Mouse (Mus musculus) brain, embryonic 14.5 days (tissue): Measurements from ENCODE around the gene Ikbip. TPM values are rescaled to one million over a fixed set of nuclear protein-coding genes. Genes with fewer than 3 reads are reported as not detected.

ENCODE experiments used
- DNase-seq: peaks from one replicate; pipeline ENCODE4 v3.0.0-alpha.2; 2011; ENCODE audit warnings: low read depth
- CTCF ChIP-seq: fragments of 200-500 bp; IDR thresholded peaks from 2 replicates; pipeline ENCODE4 v1.5.1; 2012; ENCODE audit warnings: inconsistent platforms, mild to moderate bottlenecking, moderate library complexity, borderline replicate concordance; ENCODE audit not compliant: insufficient read depth, insufficient read length; ENCODE audit errors: extremely low read depth
- POLR2A ChIP-seq: fragments of 200-500 bp; IDR thresholded peaks from 2 replicates; pipeline ENCODE4 v1.6.1; 2012; ENCODE audit warnings: mild to moderate bottlenecking, inconsistent platforms, borderline replicate concordance; ENCODE audit not compliant: poor library complexity, insufficient read depth, insufficient read length, severe bottlenecking; ENCODE audit errors: extremely low read depth
- polyA plus RNA-seq: library from polyadenylated mRNA; depleted of rRNA; stranded (reverse); fragments of >200 nt; gene quantifications from 2 replicates; pipeline ENCODE4 v1.2.3, GENCODE M21; 2012

The Ikbip gene
- polyA plus RNA-seq, 1 experiment = 9.3 TPM

DNA sequence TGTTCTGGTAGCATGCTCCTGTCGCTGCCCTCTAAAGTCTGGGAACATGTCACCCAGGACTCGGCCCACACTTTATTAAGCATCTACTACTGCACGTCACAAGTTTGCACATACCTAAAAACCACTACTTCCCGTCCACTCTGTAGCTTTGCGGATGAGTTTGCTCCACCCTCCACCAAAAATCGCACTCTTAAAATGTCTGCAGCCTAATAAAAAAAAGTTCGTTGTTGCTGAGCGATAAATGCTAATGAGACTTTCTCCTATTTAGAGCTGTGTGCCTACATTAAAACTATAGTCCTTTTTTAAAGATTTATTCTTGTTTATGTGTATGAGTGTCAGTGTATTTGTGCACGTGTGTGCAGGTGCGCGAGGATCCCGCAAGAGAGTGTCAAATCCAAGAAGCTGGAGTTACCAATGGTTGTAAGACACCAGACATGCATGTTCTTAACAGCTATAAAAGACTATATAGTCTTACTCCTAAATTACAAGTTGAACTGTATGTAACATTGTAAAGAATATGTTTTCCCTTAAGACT lies 720 bp downstream of the Ikbip start:
- TF ChIP-seq CTCF = no peak
- TF ChIP-seq POLR2A = no peak
- peak; percentile 28 for DNase-seq

GRCm38 (mm10) chr10:91092812-91093211 lies 10.1 kb downstream of the Ikbip start:
- TF ChIP-seq POLR2A (no peak), CTCF (no peak)
- DNase-seq = no peak

GRCm38 (mm10) chr10:91094251-91095104 lies 11.7 kb downstream of the Ikbip start:
- DNase-seq = no peak
- TF ChIP-seq POLR2A (no peak), CTCF (no peak)

GRCm38 (mm10) chr10:91098056-91098455 lies 15.3 kb downstream of the Ikbip start:
- no peak for DNase-seq
- no peak for TF ChIP-seq CTCF
- TF ChIP-seq POLR2A = no peak

GRCm38 (mm10) chr10:91100101-91100500 lies 17.4 kb downstream of the Ikbip start:
- DNase-seq = no peak
- no peak for TF ChIP-seq POLR2A
- no peak for TF ChIP-seq CTCF

DNA sequence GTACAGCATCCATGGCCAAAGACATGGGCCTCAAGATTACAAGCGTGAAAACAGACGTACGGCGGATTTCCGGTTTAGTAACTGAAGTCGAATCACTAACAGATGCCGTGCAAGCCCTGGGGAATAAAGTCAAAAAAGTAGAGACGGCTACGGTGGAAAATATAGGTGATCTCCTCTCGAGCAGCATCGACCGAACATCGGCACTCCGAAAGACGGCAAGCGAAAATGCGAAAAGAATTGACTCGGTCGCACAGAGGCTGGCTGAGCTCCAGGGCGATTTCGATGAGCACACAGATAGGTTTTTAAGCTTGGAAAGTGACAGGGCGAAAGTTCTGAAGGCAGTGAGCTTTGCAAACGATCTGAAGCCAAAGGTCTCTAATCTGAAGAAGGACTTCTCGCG lies 19.2 kb downstream of the Ikbip start:
- TF ChIP-seq CTCF = no peak
- TF ChIP-seq POLR2A = no peak
- DNase-seq = no peak

DNA sequence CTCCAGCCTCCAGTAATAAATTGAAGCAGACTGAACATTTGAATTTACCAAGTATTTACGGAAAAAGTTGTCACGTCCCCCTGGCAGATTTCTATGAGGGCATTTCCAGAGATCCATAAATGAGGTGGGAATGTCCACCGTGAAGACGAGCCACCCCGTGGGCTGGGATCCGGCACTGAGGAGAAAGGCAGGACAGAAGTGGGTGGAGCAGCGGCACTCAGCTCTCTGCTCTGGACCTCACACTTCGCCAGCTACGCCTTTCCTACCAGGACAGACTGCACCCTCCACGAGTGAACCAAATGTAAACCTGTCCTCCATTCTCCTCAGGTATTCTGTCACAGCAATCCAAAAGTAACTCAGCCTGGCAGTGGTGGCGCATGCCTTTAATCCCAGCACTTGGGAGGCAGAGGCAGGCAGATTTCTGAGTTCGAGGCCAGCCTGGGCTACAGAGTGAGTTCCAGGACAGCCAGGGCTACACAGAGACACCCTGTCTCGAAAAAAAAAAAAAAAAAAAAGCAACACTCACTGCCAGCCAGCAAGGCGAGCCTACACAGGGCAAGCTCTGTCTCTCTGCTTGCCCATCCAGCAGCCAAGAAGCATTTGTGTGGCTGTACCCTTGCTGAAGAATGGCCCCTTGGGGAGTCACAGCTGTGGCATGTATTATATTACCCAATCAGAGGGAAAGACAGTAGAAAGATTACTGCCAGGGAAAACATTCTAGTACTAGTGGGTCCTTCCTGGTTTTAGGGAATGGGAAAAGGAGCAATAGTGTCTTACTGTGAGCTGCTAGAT lies 20.3 kb downstream of the Ikbip start:
- TF ChIP-seq CTCF = no peak
- no peak for TF ChIP-seq POLR2A

GRCm38 (mm10) chr10:91105981-91106380 lies 23.2 kb downstream of the Ikbip start:
- TF ChIP-seq POLR2A (no peak), CTCF (no peak)

More for the DNA sequence above, 20.3 kb downstream of the Ikbip start:
- no peak for DNase-seq

DNA sequence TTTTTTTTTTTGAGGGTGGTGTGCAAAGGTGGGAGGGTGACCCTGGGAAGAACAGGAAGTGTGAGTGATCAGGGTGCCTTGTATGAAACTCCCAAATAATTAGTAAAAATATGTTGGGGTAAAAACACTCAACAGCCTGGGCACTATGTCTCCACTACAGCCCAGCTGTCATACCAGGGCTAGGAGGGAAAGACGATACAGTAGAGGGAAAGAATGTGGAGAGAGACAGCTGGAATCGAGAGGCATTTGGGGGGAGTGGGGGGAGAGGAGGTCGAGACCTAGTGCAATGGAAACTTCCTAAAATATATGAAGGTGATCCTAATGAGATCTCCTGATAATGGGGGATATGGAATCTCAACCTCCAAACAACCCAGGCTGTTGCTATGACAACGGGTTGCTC lies 27.1 kb downstream of the Ikbip start:
- DNase-seq = no peak
- TF ChIP-seq POLR2A (no peak), CTCF (no peak)

More at GRCm38 (mm10) chr10:91105981-91106380, 23.2 kb downstream of the Ikbip start:
- no peak for DNase-seq

- no peak for DNase-seq
- TF ChIP-seq CTCF = no peak
- no peak for TF ChIP-seq POLR2A
Observed at GRCm38 (mm10) chr10:91116958-91117357, 34.2 kb downstream of the Ikbip start.

GRCm38 (mm10) chr10:91122646-91123045 lies 39.9 kb downstream of the Ikbip start:
- no peak for DNase-seq
- TF ChIP-seq CTCF (no peak), POLR2A (no peak)

DNA sequence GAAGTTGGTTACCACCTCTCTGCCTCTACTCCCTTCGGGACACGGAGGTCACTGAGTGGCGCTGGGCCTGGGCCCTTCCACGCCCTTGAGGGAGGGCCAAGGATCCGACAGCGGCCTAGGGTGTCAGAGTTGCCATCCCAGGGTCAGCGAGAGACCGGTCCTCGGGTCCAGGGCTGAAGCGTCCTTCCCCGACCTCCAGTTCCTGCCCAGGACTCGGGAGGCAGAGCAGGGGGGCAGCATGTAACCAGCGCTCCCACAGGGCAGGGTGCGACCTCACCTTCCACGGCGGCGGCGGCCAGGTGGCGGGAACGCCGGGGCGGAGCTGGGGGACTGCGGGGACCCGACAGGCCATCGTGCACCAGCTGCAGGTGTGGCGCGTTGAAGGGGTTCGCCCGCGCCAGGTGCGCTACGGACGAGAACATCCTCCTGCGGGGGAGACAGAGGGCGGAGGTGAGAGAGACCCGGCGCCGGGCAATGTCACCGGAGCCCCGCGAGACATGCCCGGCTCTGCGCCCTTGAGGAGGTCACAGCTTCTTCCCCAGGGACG lies 40.6 kb downstream of the Ikbip start:
- TF ChIP-seq CTCF (no peak), POLR2A (no peak)
- no peak for DNase-seq
